Mouse (Mus musculus) MEL (cell line): ENCODE measurements around the gene Sult1d1. TPM values are rescaled to one million over a fixed set of nuclear protein-coding genes. Genes with fewer than 3 reads are reported as not detected.

ENCODE experiments used
- DNase-seq: peaks from one replicate; pipeline ENCODE4 v3.0.0; 2011; ENCODE audit warnings: low read depth, low spot score
- H3K27ac ChIP-seq: 2 replicates; pipeline ENCODE4 v1.5.1; 2012; ENCODE audit warnings: low read depth, mild to moderate bottlenecking, control low read depth, low read length, moderate library complexity; ENCODE audit not compliant: control insufficient read depth
- H3K27me3 ChIP-seq, 2 experiments: fragments of 150-350 bp in 1 of 2; sonication (generic) in 1 of 2; 2 replicates each; pipeline ENCODE4 v1.6.1; 2012; ENCODE audit warnings: low read length in 2 of 2, mild to moderate bottlenecking in 2 of 2, improper control_type of control experiment in 1 of 2, moderate library complexity in 1 of 2; ENCODE audit not compliant: insufficient read depth in 2 of 2, control insufficient read depth in 1 of 2
- H3K36me3 ChIP-seq, 2 experiments: 2 replicates each; pipeline ENCODE4 v1.6.1; 2012 to 2014; ENCODE audit warnings: low read length in 2 of 2, improper control_type of control experiment in 1 of 2, inconsistent platforms in 1 of 2, mild to moderate bottlenecking in 1 of 2; ENCODE audit not compliant: insufficient read depth in 2 of 2, control insufficient read depth in 1 of 2
- H3K4me1 ChIP-seq, 2 experiments: fragments of 150-350 bp in 1 of 2; sonication (generic) in 1 of 2; 2 replicates each; pipeline ENCODE4 v1.6.1; 2012; ENCODE audit warnings: low read length in 2 of 2, improper control_type of control experiment in 1 of 2, mild to moderate bottlenecking in 1 of 2; ENCODE audit not compliant: insufficient read depth in 2 of 2, control insufficient read depth in 1 of 2
- H3K4me3 ChIP-seq, 2 experiments: fragments of 150-350 bp in 1 of 2; sonication (generic) in 1 of 2; 2 replicates each; pipeline ENCODE4 v1.5.1; 2012; ENCODE audit warnings: low read depth in 2 of 2, low read length in 2 of 2, mild to moderate bottlenecking in 2 of 2, moderate library complexity in 2 of 2, control low read depth in 1 of 2, improper control_type of control experiment in 1 of 2; ENCODE audit not compliant: control insufficient read depth in 1 of 2, insufficient read depth in 1 of 2
- H3K79me2 ChIP-seq: 2 replicates; pipeline ENCODE4 v1.6.1; 2012; ENCODE audit warnings: mild to moderate bottlenecking, low read length, moderate library complexity; ENCODE audit not compliant: control insufficient read depth, poor library complexity, insufficient read depth
- H3K9ac ChIP-seq: 2 replicates; pipeline ENCODE4 v1.6.1; 2012; ENCODE audit warnings: low read depth, mild to moderate bottlenecking, control low read depth, low read length, moderate library complexity; ENCODE audit not compliant: control insufficient read depth, poor library complexity, severe bottlenecking
- H3K9me3 ChIP-seq: fragments of 150-350 bp; sonication (generic); replicated peaks from 2 replicates; pipeline ENCODE4 v1.6.1; 2012; ENCODE audit warnings: mild to moderate bottlenecking, low read length, improper control_type of control experiment, moderate library complexity; ENCODE audit not compliant: insufficient read depth
- CHD2 ChIP-seq: IDR thresholded peaks from 2 replicates; pipeline ENCODE4 v1.6.1; 2011; ENCODE audit warnings: low read length, improper control_type of control experiment
- CTCF ChIP-seq, 3 experiments: IDR thresholded peaks in 2 of 3; conservative IDR thresholded peaks in 1 of 3; 2 replicates each; pipeline ENCODE4 v1.5.1; 2011 to 2012; ENCODE audit warnings: low read length in 3 of 3, low read depth in 2 of 3, mild to moderate bottlenecking in 2 of 3, improper control_type of control experiment in 1 of 3, inconsistent platforms in 1 of 3, mixed read lengths in 1 of 3, moderate library complexity in 1 of 3; ENCODE audit not compliant: control insufficient read depth in 1 of 3, insufficient read depth in 1 of 3, poor library complexity in 1 of 3, severe bottlenecking in 1 of 3
- E2F4 ChIP-seq: IDR thresholded peaks from 2 replicates; pipeline ENCODE4 v1.6.1; 2011; ENCODE audit warnings: low read depth, low read length, improper control_type of control experiment, borderline replicate concordance
- ELF1 ChIP-seq: IDR thresholded peaks from 2 replicates; pipeline ENCODE4 v1.6.1; 2014; ENCODE audit warnings: low read depth, mild to moderate bottlenecking, inconsistent platforms, low read length, improper control_type of control experiment, moderate library complexity
- ETS1 ChIP-seq: IDR thresholded peaks from 2 replicates; pipeline ENCODE4 v1.6.1; 2012; ENCODE audit warnings: low read depth, mild to moderate bottlenecking, inconsistent platforms, low read length, improper control_type of control experiment, moderate library complexity
- GABPA ChIP-seq: IDR thresholded peaks from 2 replicates; pipeline ENCODE4 v1.6.1; 2012; ENCODE audit warnings: low read depth, mild to moderate bottlenecking, inconsistent platforms, low read length, improper control_type of control experiment, moderate library complexity
- GATA1 ChIP-seq: IDR thresholded peaks from 2 replicates; pipeline ENCODE4 v1.6.1; 2011; ENCODE audit warnings: low read depth, low read length, improper control_type of control experiment
- JUND ChIP-seq: IDR thresholded peaks from 2 replicates; pipeline ENCODE4 v1.6.1; 2011; ENCODE audit warnings: low read depth, mild to moderate bottlenecking, improper control_type of control experiment, low read length
- MYC ChIP-seq: IDR thresholded peaks from 2 replicates; pipeline ENCODE4 v1.6.1; 2011; ENCODE audit warnings: low read depth, mild to moderate bottlenecking, low read length, improper control_type of control experiment, moderate library complexity
- POLR2A ChIP-seq, 2 experiments: IDR thresholded peaks; 2 replicates each; pipeline ENCODE4 v1.6.1; 2011 to 2012; ENCODE audit warnings: low read length in 2 of 2, mild to moderate bottlenecking in 2 of 2, control low read depth in 1 of 2, improper control_type of control experiment in 1 of 2, low read depth in 1 of 2, moderate library complexity in 1 of 2; ENCODE audit not compliant: control insufficient read depth in 1 of 2, insufficient read depth in 1 of 2, poor library complexity in 1 of 2
- POLR2AphosphoS2 ChIP-seq: IDR thresholded peaks from 2 replicates; pipeline ENCODE4 v1.6.1; 2011; ENCODE audit warnings: low read length, improper control_type of control experiment
- SIN3A ChIP-seq: IDR thresholded peaks from 2 replicates; pipeline ENCODE4 v1.6.1; 2012; ENCODE audit warnings: low read length, improper control_type of control experiment, inconsistent platforms
- TAL1 ChIP-seq: IDR thresholded peaks from 2 replicates; pipeline ENCODE4 v1.6.1; 2012; ENCODE audit warnings: mild to moderate bottlenecking, inconsistent platforms, low read length, moderate library complexity, mixed read lengths
- TBP ChIP-seq: IDR thresholded peaks from 2 replicates; pipeline ENCODE4 v1.8.0; 2011; ENCODE audit warnings: low read depth, low read length, improper control_type of control experiment
- TCF12 ChIP-seq: IDR thresholded peaks from 2 replicates; pipeline ENCODE4 v1.6.1; 2014; ENCODE audit warnings: low read depth, mild to moderate bottlenecking, inconsistent platforms, low read length, improper control_type of control experiment, moderate library complexity
- USF1 ChIP-seq: IDR thresholded peaks from 2 replicates; pipeline ENCODE4 v1.6.1; 2014; ENCODE audit warnings: low read depth, mild to moderate bottlenecking, inconsistent platforms, low read length, improper control_type of control experiment, moderate library complexity
- USF2 ChIP-seq, 2 experiments: IDR thresholded peaks; 2 replicates each; pipeline ENCODE4 v1.6.1; 2011 to 2012; ENCODE audit warnings: improper control_type of control experiment in 2 of 2, low read length in 2 of 2, borderline replicate concordance in 1 of 2, inconsistent platforms in 1 of 2, low read depth in 1 of 2, mild to moderate bottlenecking in 1 of 2; ENCODE audit not compliant: insufficient read depth in 1 of 2
- ZMIZ1 ChIP-seq: IDR thresholded peaks from 2 replicates; pipeline ENCODE4 v1.6.1; 2012; ENCODE audit warnings: low read depth, mild to moderate bottlenecking, inconsistent platforms, low read length, improper control_type of control experiment, moderate library complexity
- polyA plus RNA-seq, 2 experiments: library from polyadenylated mRNA; stranded (reverse) in 1 of 2; unstranded in 1 of 2; fragments of >175 nt in 1 of 2; fragments of >200 nt in 1 of 2; gene quantifications; 2 replicates each; pipeline versions ENCODE4 v1.2.1 to v1.2.4; 2012; ENCODE audit warnings: low replicate concordance in 2 of 2, low read depth in 1 of 2; ENCODE audit not compliant: insufficient read length in 2 of 2, insufficient read depth in 1 of 2, missing spikeins in 1 of 2
- total RNA-seq: library from RNA; depleted of rRNA; stranded (reverse); fragments of 300-350 nt; gene quantifications from 2 replicates; pipeline ENCODE4 v1.2.3, GENCODE M21; 2012

The Sult1d1 gene
- total and polyA plus RNA-seq, 3 experiments, result not detected

GRCm38 (mm10) chr5:87562966-87563365 is 5.9 kb downstream of the Sult1d1 start:
- Histone ChIP-seq H3K36me3 (no peaks in the 10 kb centered on the region), H3K4me3 (no peak overlapping the region), H3K4me1 (no peaks in the 10 kb centered on the region), H3K79me2 (no peaks in the 10 kb centered on the region), H3K27me3 (no peaks in the 10 kb centered on the region), H3K9ac (no peak overlapping the region), H3K27ac (no peak overlapping the region), H3K9me3 (no peaks in the 10 kb centered on the region)
- no peak for DNase-seq
- TF ChIP-seq TCF12 (no peak), MYC (no peak), E2F4 (no peak), ETS1 (no peak), CHD2 (no peak), JUND (no peak), ELF1 (no peak), USF1 (no peak), GATA1 (no peak), POLR2AphosphoS2 (no peak), TAL1 (no peak), GABPA (no peak), POLR2A (IDR thresholded peaks at IDR 0.05; ENCODE audit: control insufficient read depth in 1 of 2, insufficient read depth in 1 of 2, low read depth in 1 of 2, low read length in 2 of 2, poor library complexity in 1 of 2) (no peak), CTCF (IDR thresholded peaks at IDR 0.05 in 2 of 3, conservative IDR thresholded peaks at IDR 0.05 in 1 of 3; ENCODE audit: control insufficient read depth in 1 of 3, insufficient read depth in 1 of 3, low read depth in 2 of 3, low read length in 3 of 3, poor library complexity in 1 of 3, severe bottlenecking in 1 of 3) (no peak), TBP (no peak)
- TF ChIP-seq, all 39 proteins: peak for 0

- Histone ChIP-seq H3K4me1 (no peaks in the 10 kb centered on the region), H3K27ac (no peak overlapping the region), H3K4me3 (no peak overlapping the region), H3K36me3 (no peaks in the 10 kb centered on the region), H3K9ac (no peak overlapping the region), H3K9me3 (no peaks in the 10 kb centered on the region), H3K27me3 (no peaks in the 10 kb centered on the region), H3K79me2 (no peaks in the 10 kb centered on the region)
- TF ChIP-seq USF1 (peak; percentile 29; the same call in 1 of the 2 replicates), SIN3A (no peak)
- no peak for DNase-seq
Observed at GRCm38 (mm10) chr5:87562526-87562925, 6.3 kb downstream of the Sult1d1 start.

GRCm38 (mm10) chr5:87560145-87560544 is 8.7 kb downstream of the Sult1d1 start:
- TF ChIP-seq USF2 (IDR thresholded peaks at IDR 0.05; ENCODE audit: borderline replicate concordance in 1 of 2, insufficient read depth in 1 of 2, low read depth in 1 of 2, low read length in 2 of 2) (no peak), POLR2A (IDR thresholded peaks at IDR 0.05; ENCODE audit: control insufficient read depth in 1 of 2, insufficient read depth in 1 of 2, low read depth in 1 of 2, low read length in 2 of 2, poor library complexity in 1 of 2) (no peak), ZMIZ1 (no peak), TBP (no peak), JUND (no peak)
- H3K27ac ChIP-seq, result no peak overlapping the region
- no peak overlapping the region for H3K9ac ChIP-seq
- no peaks in the 10 kb centered on the region for H3K79me2 ChIP-seq
- H3K36me3 ChIP-seq, result no peaks in the 10 kb centered on the region
- DNase-seq, result no peak
- no peaks in the 10 kb centered on the region for H3K4me1 ChIP-seq
- H3K4me3 ChIP-seq, result no peak overlapping the region
- H3K9me3 ChIP-seq, result no peaks in the 10 kb centered on the region
- no peaks in the 10 kb centered on the region for H3K27me3 ChIP-seq
